Comparison of ENCODE assay signal across 17 mouse cellular contexts in genomic region chr5:139813126-139813490, GRCm38 (mm10). TPM values are rescaled to one million over a fixed set of nuclear protein-coding genes. Genes with fewer than 3 reads are reported as not detected.
A peak's percentile ranks its signal among the peaks of the same experiment; 100 is the strongest.
DNase-seq lines count a peak whose midpoint lies in the region; ATAC-seq and TF ChIP-seq lines count a peak whose summit lies in the region.
"Had no signal": no experiment of that assay in that cellular context is flagged by ENCODE, and none has a peak within 500 bp of the region (broad histone marks: within the 10 kb centered on the region; RNA-seq: fewer than 3 reads in every experiment).

No protein-coding gene starts in this region.

- no peak for ATAC-seq in G1E (ENCODE audit: extremely low read depth, insufficient number of reproducible peaks, low FRiP score, poor library complexity, severe bottlenecking)
- no peak; the same call in none of the 2 replicates for ATAC-seq in intestine, embryonic 15.5 days
- ATAC-seq: forebrain, embryonic 16.5 days had no signal

- H3K4me2 ChIP-seq in intestine, embryonic 15.5 days (replicated peaks): peak overlapping the region; percentile 53
- H3K4me2 ChIP-seq: neural tube, embryonic 13.5 days had no signal

- H3K36me3 ChIP-seq in kidney, adult 2 months (ENCODE audit: control insufficient read depth, insufficient read depth, low read length): no peaks in the 10 kb centered on the region
- peaks cover 4% of the 10 kb centered on the region for H3K36me3 ChIP-seq in G1E (replicated peaks)
- H3K36me3 ChIP-seq in intestine, embryonic 15.5 days: no peaks in the 10 kb centered on the region
- peaks cover 12% of the 10 kb centered on the region for H3K36me3 ChIP-seq in small intestine, adult 2 months (ENCODE audit: control insufficient read depth, insufficient read depth, low read length)
- H3K36me3 ChIP-seq: neural tube, embryonic 13.5 days had no signal

- peaks cover 7% of the 10 kb centered on the region for H3K9me3 ChIP-seq in G1E (replicated peaks)
- no peaks in the 10 kb centered on the region for H3K9me3 ChIP-seq in intestine, embryonic 15.5 days
- H3K9me3 ChIP-seq: neural tube, embryonic 13.5 days had no signal

- H3K4me3 ChIP-seq in kidney, adult 2 months (ENCODE audit: insufficient read depth, low read depth, low read length): peak overlapping the region; percentile 39; the same call in 1 of the 2 replicates
- peak overlapping the region; percentile 29; the same call in 1 of the 2 replicates for H3K4me3 ChIP-seq in G1E (ENCODE audit: low read depth, low read length)
- H3K4me3 ChIP-seq in intestine, embryonic 15.5 days (replicated peaks): peak overlapping the region; percentile 43
- peak overlapping the region; percentile 81 for H3K4me3 ChIP-seq in small intestine, adult 2 months (ENCODE audit: low read depth, low read length)
- H3K4me3 ChIP-seq: neural tube, embryonic 13.5 days had no signal

- H3K27me3 ChIP-seq in kidney, adult 2 months (replicated peaks; ENCODE audit: control insufficient read depth, insufficient read depth, low read length): no peaks in the 10 kb centered on the region
- no peaks in the 10 kb centered on the region; the same call in 1 of the 2 replicates for H3K27me3 ChIP-seq in G1E (ENCODE audit: insufficient read depth, low read length)
- peaks cover 9% of the 10 kb centered on the region; the same call in 1 of the 2 replicates for H3K27me3 ChIP-seq in intestine, embryonic 15.5 days (replicated peaks)
- H3K27me3 ChIP-seq in small intestine, adult 2 months (ENCODE audit: control insufficient read depth, insufficient read depth, low read length): no peaks in the 10 kb centered on the region

- TF ChIP-seq POLR2A in kidney, adult 2 months (IDR thresholded peaks at IDR 0.05; ENCODE audit: low read depth, low read length): no peak
- TF ChIP-seq POLR2A in small intestine, adult 2 months (IDR thresholded peaks at IDR 0.05; ENCODE audit: low read depth, low read length): no peak

- H3K27ac ChIP-seq in kidney, adult 2 months (ENCODE audit: insufficient read depth, low read depth, low read length): peak overlapping the region; percentile 24; the same call in 1 of the 2 replicates
- H3K27ac ChIP-seq in intestine, embryonic 15.5 days: peak overlapping the region; percentile 48
- peak overlapping the region; percentile 81 for H3K27ac ChIP-seq in small intestine, adult 2 months (ENCODE audit: insufficient read depth, low read depth, low read length)
- H3K27ac ChIP-seq: neural tube, embryonic 13.5 days had no signal

- DNase-seq in kidney, adult 2 months: no peak
- no peak for DNase-seq in kidney, postnatal 14 days
- no peak for DNase-seq in G1E (ENCODE audit: low spot score)
- DNase-seq in frontal cortex, postnatal 10 days (ENCODE audit: low spot score in 2 of 2): no peak
- no peak for DNase-seq in spleen, postnatal 10 days (ENCODE audit: low spot score in 2 of 2)
- DNase-seq: adrenal gland, adult 8-10 months; cerebellum, postnatal 36 days; gastrocnemius, postnatal 14 days; heart, postnatal 14 days; layer of hippocampus, adult 9-11 months; left cerebral cortex, postnatal 4 days had no signal

- TF ChIP-seq CTCF in kidney, adult 2 months (conservative IDR thresholded peaks at IDR 0.05; ENCODE audit: insufficient read depth, insufficient read length, low read depth, low read length): no peak
- TF ChIP-seq CTCF in G1E (IDR thresholded peaks at IDR 0.05; ENCODE audit: low read depth, low read length): no peak
- no peak for TF ChIP-seq CTCF in small intestine, adult 2 months (IDR thresholded peaks at IDR 0.05; ENCODE audit: extremely low read depth, insufficient read length, insufficient replicate concordance, low read depth, low read length)

- WGBS in kidney, adult 2 months: 42% methylated on average over 10 of the region's 10 CpGs
- 30% methylated on average over 10 of the region's 10 CpGs for WGBS in intestine, embryonic 15.5 days
- 15% methylated on average over 10 of the region's 10 CpGs for WGBS in small intestine, adult 2 months

- 0 out of 2 replicates have a peak, but pooled peaks cover 5% of the 10 kb centered on the region for H3K4me1 ChIP-seq in kidney, adult 2 months (ENCODE audit: control insufficient read depth, insufficient read depth, low read length)
- H3K4me1 ChIP-seq in G1E (ENCODE audit: insufficient read depth, low read depth, low read length): peaks cover 75% of the 10 kb centered on the region
- peaks cover 18% of the 10 kb centered on the region for H3K4me1 ChIP-seq in intestine, embryonic 15.5 days (replicated peaks)
- peaks cover 39% of the 10 kb centered on the region for H3K4me1 ChIP-seq in small intestine, adult 2 months (ENCODE audit: control insufficient read depth, insufficient read depth, insufficient read length, low read length)
- H3K4me1 ChIP-seq: neural tube, embryonic 13.5 days had no signal

- H3K9ac ChIP-seq in intestine, embryonic 15.5 days: peak overlapping the region; percentile 26
- H3K9ac ChIP-seq: neural tube, embryonic 13.5 days had no signal

RNA-seq across cellular contexts. Expression of gene Tmem184a, which starts 6.6 kb away (rescaled TPM):
- 69.7 and 90.2 TPM in 2 replicates for polyA plus RNA-seq in kidney, adult 2 months (2012; rRNA removed)
- 2.4 and 3.4 TPM in 2 replicates for total RNA-seq in G1E (2014; fragmentation: Nextera tagmentation)
- total RNA-seq in G1E (2017): 1.0 and 1.3 TPM in 2 replicates
- polyA plus RNA-seq in G1E (2012): 4.2 and 5.7 TPM in 2 replicates
- 57.7 and 68.4 TPM in 2 replicates for polyA plus RNA-seq in intestine, embryonic 15.5 days (2015; fragmentation: Nextera tagmentation; extraction: Ambion mirVana)
- polyA plus RNA-seq in small intestine, adult 2 months (2012; rRNA removed): 277 and 416 TPM in 2 replicates
- total RNA-seq: midbrain, postnatal 0 days had no signal

RNA-seq across cellular contexts. Expression of gene Gm26938, which starts 13.1 kb away (rescaled TPM):
- polyA plus RNA-seq in kidney, adult 2 months (2012; rRNA removed): not detected in 2 replicates
- not detected in 2 replicates for total RNA-seq in G1E (2014; fragmentation: Nextera tagmentation)
- total RNA-seq in G1E (2017): not detected in 2 replicates
- not detected in 2 replicates for polyA plus RNA-seq in G1E (2012)
- 0.29 TPM in 1 of 2 replicates, not detected in the other for polyA plus RNA-seq in intestine, embryonic 15.5 days (2015; fragmentation: Nextera tagmentation; extraction: Ambion mirVana)
- 0.28 TPM in 1 of 2 replicates, not detected in the other for polyA plus RNA-seq in small intestine, adult 2 months (2012; rRNA removed)
- total RNA-seq: adrenal gland, adult 8-10 months; gastrocnemius, postnatal 14 days; heart, postnatal 14 days; left cerebral cortex, postnatal 4 days had no signal
- polyA plus RNA-seq: forebrain, embryonic 16.5 days; midbrain, postnatal 0 days; neural tube, embryonic 13.5 days; spleen, adult 2 months had no signal

RNA-seq across cellular contexts. Expression of gene Psmg3, which starts 13.6 kb away (rescaled TPM):
- 24.4 and 29.2 TPM in 2 replicates for polyA plus RNA-seq in kidney, adult 2 months (2012; rRNA removed)
- total RNA-seq in G1E (2014; fragmentation: Nextera tagmentation) (14.0 and 17.5 TPM in 2 replicates), G1E (2017) (29.3 and 34.7 TPM in 2 replicates)
- polyA plus RNA-seq in G1E (2012): 50.3 and 52.7 TPM in 2 replicates
- 80.0 and 80.2 TPM in 2 replicates for polyA plus RNA-seq in intestine, embryonic 15.5 days (2015; fragmentation: Nextera tagmentation; extraction: Ambion mirVana)
- polyA plus RNA-seq in small intestine, adult 2 months (2012; rRNA removed): 18.2 and 20.9 TPM in 2 replicates

RNA-seq across cellular contexts. Expression of gene Mafk, which starts 21.8 kb away (rescaled TPM):
- polyA plus RNA-seq in kidney, adult 2 months (2012; rRNA removed): 20.5 and 22.2 TPM in 2 replicates
- 6.6 and 14.6 TPM in 2 replicates for total RNA-seq in G1E (2014; fragmentation: Nextera tagmentation)
- 24.9 and 30.9 TPM in 2 replicates for total RNA-seq in G1E (2017)
- 34.5 and 39.6 TPM in 2 replicates for polyA plus RNA-seq in G1E (2012)
- polyA plus RNA-seq in intestine, embryonic 15.5 days (2015; fragmentation: Nextera tagmentation; extraction: Ambion mirVana): 17.6 and 20.7 TPM in 2 replicates
- 27.1 and 70.9 TPM in 2 replicates for polyA plus RNA-seq in small intestine, adult 2 months (2012; rRNA removed)

RNA-seq across cellular contexts. Expression of gene Ints1, which starts 37.6 kb away (rescaled TPM):
- polyA plus RNA-seq in kidney, adult 2 months (2012; rRNA removed): 40.1 and 42.2 TPM in 2 replicates
- total RNA-seq in G1E (2014; fragmentation: Nextera tagmentation): 67.6 and 84.0 TPM in 2 replicates
- total RNA-seq in G1E (2017): 22.1 and 25.2 TPM in 2 replicates
- polyA plus RNA-seq in G1E (2012): 108 and 115 TPM in 2 replicates
- polyA plus RNA-seq in intestine, embryonic 15.5 days (2015; fragmentation: Nextera tagmentation; extraction: Ambion mirVana): 22.2 and 25.4 TPM in 2 replicates
- polyA plus RNA-seq in small intestine, adult 2 months (2012; rRNA removed): 46.9 and 86.6 TPM in 2 replicates

Comparison
In these comparisons a context has a peak if more than half of its experiments do, and no peak if none do; other contexts are left out.
1. H3K27ac ChIP-seq: peak in every context shown above with its lines; median percentile 81 in small intestine, adult 2 months; 48 in intestine, embryonic 15.5 days; 24 in kidney, adult 2 months.
2. H3K4me3 ChIP-seq: peak in every context shown above with its lines; median percentile 81 in small intestine, adult 2 months; 43 in intestine, embryonic 15.5 days; 39 in kidney, adult 2 months; 29 in G1E.